Mouse (Mus musculus) spleen, postnatal 4 days (tissue): ENCODE measurements around the gene Surf4.
A peak's percentile ranks its signal among the peaks of the same experiment; 100 is the strongest.

Experiments used
- DNase-seq, 2 experiments: peaks; one replicate each; pipeline ENCODE4 v3.0.0; 2022; ENCODE audit warnings: low spot score in 2 of 2

Gene Surf4

DNA sequence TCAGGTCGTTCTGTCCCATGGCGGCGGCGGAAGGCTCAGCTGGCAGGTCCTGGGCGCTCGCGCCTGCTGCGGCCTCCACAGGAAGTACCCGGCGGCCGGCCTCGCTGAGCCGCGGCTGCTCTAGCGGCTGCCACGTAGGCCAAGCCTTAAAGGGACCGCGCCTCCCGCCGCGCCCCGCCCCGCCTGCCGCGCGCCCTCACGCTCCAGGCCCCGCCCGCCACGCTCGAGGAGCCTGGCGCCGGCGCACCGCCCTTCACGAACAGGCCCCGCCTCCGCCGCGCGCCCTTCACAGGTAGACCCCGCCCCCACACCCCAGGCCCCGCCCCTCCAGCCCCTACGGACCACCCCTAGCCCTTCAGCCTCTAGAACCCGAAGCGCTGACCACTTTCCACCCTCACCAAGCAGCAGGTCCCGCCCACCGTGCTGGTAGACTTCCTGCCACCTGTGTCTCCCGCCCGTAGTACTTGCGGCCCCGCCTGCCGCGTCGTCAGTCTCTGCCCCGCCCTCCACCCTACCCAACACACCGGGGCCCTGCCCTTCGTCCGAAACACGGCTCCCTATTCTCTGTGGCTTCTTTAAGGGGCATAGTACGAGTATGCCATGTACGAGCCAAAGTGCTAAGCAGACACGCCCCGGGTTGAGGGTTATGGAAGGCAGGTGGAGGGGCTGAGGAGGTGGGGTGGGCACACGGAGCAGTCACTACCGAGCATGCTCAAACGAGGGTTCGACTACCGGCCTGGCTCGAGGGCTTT, at the start of gene Surf4, which contains the start of gene Stkld1:
Gene Surf4, minus strand, starts transcription at position 625 of the 752 bp plus-strand sequence.
Gene Stkld1, plus strand, starts transcription at position 744 of the 752 bp plus-strand sequence.
- peak; percentile 93 to 97 for DNase-seq

DNA sequence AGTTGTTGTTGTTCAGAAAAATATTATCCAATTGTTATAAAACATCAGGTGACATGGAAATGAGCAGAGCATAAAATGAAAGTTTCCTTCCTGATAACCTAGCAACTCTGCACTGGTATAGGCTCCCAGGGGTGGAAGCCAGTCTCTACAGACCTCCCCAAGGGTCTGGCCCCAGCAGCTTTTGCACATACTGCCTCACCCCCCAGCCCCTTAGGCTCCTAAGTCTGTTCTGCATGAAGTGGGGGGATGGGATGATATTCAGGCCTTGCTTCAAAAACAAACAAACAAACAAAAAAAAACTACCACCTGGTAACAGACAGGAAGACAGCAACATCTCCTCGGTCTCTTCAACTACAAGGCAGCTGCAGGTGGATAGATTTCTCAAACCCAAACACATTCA, 46.6 kb upstream of the Surf4 start:
- DNase-seq, result no peak

DNA sequence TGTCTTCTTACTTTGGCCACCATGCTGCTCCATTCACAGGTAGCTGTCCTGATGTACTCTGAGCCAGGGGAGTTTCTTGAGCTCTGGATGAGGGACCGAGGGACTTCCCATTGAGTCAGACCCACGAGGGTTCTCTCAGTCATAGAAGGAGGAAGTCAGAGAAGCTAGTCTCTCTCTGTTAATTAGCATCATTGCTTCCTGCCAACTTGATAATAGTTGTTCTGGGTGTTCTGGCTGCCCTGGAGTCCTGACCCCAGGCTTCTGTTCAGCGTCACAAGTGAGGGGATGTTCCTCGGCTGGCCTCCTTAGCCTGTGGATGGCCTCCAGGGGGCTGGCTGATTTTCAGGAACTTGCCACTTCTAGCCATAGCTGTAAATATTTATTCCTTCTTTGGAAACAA, 40.2 kb upstream of the Surf4 start:
- DNase-seq, result no peak

DNA sequence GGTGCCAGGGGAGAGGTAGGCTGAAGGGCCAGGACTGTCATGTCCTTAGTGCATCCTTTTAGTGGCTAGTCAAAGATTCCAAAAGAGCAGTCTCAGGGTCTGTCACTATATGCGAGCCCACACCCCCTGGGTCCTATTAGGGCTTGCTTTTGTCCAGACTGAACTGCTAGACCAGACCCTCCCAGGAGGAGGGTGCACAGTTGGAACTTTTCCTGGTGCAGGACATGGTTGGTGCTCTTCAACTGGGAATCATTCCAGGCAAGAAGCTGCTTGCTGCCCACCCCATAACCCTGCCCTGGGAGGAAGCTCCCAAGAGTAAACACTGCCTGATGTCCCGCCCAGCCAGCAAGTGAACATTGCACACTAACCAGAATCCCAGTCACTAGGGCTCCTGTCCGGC, 39.4 kb upstream of the Surf4 start, which contains the start of gene Adamts13:
Gene Adamts13, plus strand, starts transcription at position 301 of the 400 bp plus-strand sequence.
- DNase-seq, result no peak

DNA sequence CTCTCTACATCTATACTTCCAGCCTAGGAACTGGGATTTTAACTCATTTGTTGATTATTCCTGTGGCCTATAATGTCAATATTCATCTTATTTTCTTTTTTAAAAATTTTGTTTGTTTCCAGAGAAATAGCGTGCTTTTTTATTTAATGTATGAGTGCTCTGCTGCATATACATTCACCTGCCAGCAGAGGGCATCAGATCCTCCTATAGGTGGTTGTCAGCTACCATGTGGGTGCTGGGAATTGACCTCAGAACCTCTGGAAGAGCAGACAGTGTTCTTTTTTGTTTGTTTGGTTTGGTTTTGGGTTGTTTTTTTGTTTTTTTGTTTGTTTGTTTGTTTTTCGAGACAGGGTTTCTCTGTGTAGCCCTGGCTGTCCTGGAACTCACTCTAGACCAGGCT, 33.5 kb upstream of the Surf4 start:
- DNase-seq, result no peak

DNA sequence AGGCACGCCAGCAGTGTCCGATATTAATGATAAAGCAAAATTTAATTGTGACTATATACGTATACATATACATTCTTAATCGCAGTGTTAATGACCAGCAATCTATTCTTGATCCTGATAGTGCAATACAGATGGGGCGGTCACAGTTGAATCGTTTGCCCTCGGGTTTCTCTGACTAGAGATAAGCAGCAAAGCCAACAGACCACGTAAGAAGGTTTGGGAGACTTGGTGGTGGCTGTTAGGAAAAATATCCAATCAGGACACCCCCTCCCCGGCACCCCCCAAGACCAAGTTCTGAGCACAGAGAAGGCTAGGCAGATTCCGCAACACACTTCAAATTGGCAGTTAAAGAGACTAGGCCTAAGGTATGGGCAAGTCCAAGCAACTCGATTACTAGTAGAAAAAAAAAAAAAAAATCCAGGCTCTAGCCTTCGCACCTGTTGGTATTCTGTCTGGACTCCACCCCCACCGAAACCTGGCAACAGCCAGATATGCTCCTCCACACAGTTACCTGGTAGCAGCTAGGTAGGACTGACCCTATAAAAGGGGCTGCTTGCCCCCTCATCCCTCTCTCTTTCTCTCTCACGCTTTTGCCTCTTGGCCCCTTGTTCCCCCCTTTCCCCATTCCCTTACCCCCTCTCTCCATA, 31.1 kb upstream of the Surf4 start:
- no peak for DNase-seq

DNA sequence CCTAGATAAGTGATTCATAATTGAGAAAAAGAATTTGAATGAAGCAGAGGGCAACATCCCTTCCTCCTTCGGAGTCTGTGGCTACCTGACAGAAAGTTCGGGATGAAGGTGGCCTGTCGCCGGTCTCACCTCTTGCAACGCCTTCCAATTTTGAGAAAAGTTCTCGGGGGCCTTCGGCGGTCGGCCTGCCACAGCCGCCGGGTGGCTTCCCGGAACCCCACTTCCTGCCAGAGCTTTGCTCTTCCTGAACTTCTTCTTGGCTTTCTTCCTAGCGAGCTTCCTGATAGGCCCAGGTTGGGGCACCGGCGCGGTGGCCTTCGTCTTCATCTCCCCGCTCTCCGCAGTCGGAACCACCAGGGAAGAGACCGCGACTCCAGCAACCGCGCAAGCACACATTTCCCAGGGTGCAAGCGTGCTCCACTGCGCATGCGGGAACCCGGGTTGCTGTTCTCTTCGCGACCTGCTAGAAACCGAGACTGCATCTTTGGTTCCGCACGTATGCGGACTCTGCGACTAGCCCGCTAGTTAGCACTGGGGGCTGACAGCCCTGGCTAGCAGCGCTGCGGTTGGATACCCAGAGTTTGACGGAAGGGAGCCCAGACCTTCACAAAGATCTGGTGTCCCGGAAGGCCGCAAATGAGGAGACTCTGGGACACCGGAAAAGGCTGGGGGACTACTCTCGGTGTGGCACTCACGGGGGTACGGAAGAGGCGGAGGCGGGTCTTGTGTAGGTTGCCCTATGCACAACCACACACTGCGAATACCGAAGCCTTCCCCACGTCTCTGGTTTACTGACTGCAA, 30.4 kb upstream of the Surf4 start, which contains the start of gene Rexo4:
Gene Rexo4, minus strand, starts transcription at position 464 of the 801 bp plus-strand sequence.
- DNase-seq, result peak; percentile 92 to 98

DNA sequence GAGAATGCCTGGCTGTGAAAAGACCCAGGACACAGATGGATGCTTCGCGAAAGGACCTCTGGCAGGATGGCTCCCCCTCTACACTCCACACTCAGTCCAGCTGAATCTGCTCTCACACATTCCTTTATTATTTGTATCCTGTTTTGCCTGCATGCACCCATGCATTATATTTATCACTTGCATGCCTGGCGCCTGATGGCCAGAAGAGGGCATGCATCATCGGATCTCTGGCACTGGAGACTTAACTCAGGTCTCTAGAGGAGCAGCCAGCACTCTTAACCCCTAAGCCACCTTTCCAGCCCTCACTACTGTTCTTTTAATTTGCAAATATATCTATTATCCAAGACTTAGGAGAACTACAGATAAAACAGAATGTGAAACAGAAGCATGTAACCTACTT, 27.0 kb upstream of the Surf4 start:
- no peak for DNase-seq

DNA sequence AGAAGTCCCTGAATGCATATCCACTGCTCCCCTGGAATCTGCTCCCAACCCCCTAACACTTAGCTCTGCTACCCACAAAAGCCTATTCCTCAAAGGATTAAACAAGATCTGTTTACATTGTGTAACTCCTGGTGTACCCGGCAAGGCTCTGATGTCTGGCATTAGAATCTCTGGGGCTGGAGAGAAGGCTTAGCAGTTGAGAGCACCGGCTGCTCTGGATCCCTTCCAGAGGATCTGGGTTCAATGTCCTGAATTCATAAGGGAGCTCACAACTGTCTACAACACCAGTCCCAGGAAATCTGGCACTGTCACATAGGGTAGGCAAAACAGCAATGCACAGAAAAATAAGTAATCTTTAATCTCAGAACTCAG, 23.7 kb upstream of the Surf4 start:
- DNase-seq, result no peak

DNA sequence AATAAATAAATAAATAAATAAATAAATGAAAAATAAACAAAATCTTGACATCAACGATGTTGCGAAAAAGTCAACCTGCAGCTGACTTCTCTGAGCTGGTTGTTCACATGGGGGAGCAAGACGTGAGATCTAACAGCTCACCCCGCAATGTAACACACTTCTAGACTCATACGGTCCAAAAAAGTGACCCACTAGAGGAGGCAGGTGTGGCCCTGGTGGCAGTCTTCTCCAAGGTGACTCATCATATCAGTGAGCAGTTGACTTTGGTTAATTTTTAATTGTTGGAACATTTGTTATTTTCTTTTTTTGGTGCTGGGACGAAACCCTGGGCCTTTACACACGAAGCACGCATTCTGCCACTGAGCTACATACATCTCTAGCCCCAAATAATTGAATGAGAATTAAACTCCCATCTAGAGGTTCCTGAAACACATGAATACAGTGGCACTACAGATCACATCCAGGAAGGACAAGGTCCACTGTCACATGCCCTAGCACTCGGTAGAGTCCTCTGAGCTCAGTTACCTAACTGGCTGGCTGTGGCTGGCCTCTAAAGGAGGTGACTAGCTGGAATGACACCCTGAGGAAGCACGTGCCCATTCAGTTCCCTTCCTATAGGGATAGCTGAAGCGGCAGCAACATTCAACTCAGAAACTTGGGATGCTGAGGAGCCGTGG, 23.2 kb upstream of the Surf4 start:
- no peak for DNase-seq

DNA sequence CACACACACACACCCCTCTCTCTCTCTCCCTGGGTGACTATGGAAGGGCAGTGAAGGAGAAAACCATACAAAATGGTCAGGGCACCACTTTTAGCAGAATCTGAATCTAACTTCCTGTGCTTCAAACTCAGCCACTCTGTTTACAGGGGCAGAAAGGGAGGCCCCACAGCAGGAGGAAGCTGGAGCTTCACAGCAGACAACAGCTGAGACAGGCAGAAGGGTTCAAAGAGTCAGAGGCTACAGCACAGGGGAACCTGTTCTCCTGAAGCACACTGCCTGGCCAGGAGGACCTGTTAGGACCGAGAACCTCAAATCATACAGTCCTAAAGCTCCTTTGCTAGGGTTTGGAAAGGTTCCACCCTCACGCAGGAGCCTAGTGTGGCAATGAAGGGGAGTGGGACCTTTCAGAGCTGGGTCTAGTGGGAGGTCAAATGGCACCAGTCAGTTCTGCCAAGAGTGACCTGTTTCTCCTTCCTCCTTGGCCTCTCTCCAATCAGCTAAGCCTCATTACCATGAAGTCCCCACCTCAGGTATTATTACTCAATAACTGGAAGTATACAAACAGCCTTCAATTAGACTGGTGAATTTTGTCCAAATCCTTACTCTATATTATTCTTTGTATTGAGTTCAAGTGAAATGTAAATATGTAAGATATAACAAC, 21.1 kb upstream of the Surf4 start:
- no peak for DNase-seq

DNA sequence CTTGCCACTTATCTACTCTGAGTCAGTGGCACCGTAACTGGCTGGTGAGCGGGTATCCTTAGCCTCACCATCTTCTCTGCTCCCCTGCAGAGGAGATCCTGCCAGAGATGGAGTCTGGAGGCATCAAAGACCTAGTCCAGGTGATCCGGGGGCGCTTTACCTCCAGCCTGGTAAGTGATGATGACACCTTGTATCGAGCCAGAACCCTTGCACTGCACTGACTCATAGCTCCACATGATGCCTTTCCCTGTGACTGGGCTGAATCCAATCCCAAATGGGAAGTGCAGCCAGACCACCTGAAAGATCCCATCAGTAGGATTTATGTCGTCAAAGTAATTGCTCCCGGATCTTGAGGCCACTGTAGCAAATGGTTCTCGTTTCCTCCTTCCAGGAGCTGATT, 19.1 kb upstream of the Surf4 start:
- DNase-seq, result no peak

DNA sequence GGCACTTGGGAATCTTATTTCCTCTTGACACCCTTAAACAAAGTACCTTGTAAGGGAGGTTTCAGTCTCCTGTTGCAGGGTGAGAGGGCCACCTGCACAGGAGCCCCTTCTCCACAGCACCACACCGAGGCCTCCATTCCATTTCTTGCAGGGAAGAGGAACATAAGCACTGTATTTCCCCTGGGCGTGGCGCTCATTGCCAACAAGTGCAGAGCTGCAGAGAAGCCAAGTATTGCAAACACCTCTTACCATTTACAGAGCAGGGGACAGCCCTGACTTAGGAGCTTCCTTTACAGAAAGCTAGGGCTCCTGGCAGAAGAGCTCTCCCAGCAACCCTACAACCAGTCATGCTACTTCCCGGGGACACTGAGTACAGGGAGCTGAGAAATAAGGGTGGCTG, 18.5 kb upstream of the Surf4 start:
- no peak for DNase-seq

DNA sequence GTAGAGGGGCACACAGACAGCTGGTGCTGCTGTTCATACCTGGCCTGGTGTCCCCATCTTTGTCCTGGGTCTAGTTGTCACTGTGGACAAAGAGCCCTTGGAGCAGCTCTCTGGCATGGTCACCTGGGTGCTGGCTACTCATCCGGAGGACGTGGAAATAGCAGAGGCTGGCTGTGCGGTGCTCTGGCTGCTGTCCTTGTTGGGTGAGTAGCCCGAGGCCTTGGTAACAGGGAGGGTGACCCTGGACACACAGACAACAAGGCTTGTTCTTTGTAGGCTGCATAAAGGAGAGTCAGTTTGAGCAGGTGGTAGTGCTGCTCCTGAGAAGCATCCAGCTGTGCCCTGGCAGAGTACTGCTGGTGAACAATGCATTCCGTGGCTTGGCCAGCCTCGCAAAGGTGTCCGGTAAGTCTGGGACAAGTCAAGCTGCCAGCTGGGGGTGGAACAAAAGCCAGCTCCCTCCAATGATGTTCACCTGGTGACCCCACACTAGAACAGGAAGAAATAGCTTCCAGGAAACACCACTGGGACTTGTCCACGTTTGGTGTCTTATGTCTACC, 17.7 kb upstream of the Surf4 start:
- no peak for DNase-seq

DNA sequence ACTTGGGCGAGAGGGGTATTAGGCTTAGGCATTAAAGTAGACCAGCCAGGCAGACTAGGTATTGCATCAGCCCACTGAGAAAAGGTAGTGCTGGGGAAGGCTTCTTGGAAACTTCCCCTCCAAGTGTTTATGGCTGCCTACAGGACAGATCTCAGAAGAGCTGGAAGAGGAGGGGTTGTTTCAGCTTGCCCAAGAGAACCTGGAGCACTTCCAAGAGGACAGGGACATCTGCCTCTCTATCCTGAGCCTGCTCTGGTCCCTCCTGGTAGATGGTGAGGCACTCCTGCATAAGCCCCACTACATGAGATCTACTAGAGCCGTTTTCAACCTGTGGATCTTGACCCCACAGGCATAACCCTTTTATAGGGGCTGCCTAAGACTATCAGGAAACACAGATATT, 16.7 kb upstream of the Surf4 start:
- no peak for DNase-seq

DNA sequence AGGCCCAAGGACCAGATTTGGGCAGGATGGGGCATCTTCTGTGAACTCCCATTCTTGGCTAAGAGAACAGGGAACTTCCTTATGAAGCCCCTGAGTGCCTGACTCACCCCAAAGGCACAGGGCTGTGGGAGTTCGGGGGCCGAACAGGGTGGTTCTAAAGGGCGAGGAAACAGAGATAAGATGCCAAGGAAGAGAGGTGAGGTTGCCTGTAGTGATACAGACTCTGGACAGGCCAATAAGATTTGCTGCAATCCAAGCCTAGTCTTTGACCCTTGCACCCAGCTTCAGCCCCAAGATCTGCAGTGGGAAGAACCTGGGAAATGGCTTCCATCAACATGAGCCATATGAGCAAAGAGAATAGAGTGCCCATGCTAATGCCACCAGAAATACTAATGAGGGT, 9.5 kb upstream of the Surf4 start:
- no peak for DNase-seq

DNA sequence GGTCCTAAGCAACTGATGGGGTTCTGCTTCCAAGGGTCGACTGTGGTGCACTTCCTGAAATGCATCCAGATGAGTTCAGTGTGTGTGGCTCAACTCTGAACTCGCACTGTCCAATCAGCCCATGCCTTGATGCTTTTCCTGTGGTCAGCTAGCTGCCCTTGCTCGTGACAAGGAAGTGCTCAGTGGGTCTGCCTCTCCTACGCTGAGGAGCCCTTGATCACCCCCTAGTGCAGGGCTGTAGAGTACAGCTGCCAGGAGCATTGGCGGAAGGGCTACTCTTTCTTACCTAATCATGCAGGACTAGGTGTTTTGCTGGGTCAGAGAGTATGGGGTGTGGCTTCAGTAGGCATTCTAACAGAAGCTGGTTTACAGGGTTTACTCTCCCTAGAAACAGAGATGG, 7.8 kb upstream of the Surf4 start:
- DNase-seq, result peak in 1 of 2 experiments; percentile 23

DNA sequence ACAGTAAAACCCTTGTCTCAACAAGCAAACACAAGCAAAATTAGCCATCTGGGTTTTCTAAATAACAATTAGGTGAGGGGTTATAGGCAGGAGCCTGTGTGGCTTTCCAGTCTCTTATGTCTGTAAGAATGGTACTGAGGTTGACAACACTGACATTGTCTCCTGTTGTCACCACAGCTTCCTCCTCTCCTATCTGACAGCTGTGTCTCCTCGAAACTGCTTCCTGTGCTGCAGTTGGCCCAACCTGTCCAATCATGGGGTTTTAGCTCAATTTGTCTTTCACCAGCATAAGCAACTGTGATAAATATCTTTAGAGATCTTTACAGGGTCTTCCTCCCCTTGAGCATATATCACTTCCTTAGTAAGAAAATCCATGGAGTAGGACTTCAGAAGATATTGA, 2.7 kb upstream of the Surf4 start:
- DNase-seq, result no peak

DNA sequence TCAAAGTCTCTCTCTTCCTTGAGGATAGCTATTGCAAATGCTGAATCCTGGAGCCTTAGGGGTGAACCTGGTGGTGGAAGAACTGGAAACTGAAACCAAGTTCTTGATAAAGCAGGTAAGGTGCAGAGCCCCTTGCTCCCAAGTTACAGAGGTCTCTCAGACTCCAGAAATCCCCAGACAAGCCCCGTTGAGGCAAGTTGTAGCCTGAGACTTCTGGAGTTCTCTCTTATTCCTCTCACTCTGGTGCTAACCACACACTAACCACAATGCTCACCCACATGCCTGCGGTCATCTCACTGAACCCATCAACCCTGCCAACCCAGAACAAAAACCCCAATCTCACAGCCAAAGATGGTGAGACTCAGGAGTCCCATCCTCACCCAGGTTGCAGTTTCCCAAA, 1.6 kb upstream of the Surf4 start:
- DNase-seq, result no peak

DNA sequence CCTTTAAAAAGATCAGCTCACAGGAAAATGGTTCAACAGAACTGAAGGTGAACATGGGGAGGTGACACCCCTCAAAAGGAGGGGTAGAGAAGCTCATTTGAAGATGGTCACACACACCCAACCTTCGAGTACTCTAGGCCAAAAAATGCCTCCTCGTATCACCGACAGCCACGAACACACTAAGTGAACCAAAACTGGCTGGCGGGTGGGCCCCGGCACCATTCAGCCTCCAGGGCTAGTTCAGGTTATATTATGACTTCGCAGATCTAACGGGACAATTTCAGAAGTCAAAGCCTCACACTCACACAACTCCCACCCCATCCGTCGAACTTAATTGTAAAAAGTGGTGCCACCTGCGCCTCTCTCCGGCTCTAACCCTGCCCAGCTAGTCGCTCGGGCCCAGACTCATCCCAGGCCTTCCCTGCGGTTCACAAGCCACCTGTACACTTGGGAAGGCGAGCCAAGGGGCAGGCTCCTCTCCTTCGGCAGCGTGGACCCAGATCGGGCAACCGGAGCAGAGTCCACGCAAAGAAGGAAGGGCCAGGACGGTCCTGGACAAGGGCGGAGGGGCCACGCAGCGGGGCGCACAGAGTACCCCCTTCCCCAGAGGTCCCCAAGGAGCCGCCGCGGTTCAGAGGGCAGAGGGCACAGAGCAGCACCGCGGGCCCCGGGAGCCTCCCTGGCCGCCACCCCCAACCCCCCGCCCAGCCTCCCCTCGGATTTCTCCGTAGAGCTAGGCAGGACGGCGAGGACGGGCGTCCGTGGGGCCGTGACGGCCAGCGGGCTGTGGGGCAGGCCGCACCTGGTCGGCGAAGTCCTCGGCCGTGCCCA, 1.0 kb downstream of the Surf4 start:
- peak; percentile 45 to 80 for DNase-seq
